Mouse (Mus musculus): Measurements from ENCODE around the gene Gpr101. TPM values are rescaled to one million over a fixed set of nuclear protein-coding genes. Genes with fewer than 3 reads are reported as not detected.
A peak's percentile ranks its signal among the peaks of the same experiment; 100 is the strongest.

The Gpr101 gene
- 1 to 10 TPM; 3.6 to 4.9 TPM for total RNA-seq (2021)
- long read RNA-seq, result 0 reads

DNA sequence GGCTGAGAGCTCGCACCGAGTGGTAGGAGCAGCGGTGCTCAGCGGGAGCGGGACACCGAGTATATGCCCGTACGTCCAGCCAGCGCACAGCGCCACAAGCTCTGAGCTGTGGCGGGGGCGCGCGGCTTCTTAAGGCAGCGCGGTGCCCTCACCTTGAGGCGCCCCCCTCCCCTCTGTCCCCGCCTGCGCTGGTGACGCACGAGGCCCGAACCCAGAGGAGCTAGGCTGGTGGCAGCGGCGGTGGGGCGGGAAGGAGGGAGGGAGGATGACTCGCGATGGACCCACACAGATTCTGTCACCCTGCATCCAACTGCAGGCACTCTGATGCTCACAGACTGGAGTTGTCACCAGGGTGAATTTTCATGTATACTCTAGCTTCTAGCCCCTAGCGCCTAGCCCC lies at the start of gene Gpr101:
Gpr101 (minus strand) TSS at position 124 of the 400 bp plus-strand sequence.
- DNase-seq (ENCODE audit: low spot score in 2 of 2), result no peak

DNA sequence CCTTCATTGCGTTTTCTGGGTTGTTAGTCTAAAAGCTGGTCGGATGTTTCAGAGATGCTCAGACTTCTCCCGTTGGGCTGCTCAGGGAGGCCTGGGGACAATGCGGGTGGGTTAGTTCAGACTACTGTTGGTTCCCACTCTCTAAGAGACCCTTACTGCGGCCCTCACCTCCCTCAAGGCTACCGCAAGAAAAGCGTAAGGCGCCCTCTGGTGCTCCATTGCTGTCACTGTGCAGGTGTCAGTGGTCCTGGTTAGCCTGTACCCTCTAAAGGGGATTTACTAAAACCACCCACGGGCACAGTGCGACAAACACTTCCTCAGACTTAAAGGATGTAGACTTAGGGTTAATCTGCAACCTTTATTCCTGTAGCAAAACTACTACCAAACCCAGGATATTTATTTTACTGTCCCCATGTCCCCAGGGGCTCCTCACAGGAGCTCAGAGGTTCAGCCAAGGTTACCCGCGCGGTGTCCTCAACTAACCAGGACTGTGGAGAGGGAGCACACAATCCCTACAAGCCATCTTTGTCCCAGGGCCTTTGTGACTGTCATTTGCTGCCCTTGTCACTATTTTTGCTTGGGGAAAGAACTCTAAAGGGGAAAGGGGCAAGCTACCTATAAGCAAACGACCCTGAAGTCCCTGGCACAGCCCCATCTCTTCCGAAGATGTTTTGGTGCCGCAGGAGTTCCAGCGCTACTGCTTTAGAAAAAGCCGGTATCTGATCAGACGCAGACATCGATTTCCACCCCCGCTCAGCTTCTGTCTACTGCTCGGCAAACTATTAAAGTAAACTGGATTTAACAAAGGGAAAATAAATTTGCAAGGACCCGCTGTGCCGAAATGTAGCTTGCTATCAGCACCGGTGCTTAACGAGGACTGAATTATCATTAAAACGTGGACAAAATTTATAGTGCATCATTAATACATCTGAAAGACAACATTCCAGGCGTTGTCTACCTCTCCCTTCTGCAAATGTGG lies 17.8 kb upstream of the Gpr101 start:
- peak; percentile 12 to 37 for DNase-seq (ENCODE audit: low spot score in 2 of 2)

DNA sequence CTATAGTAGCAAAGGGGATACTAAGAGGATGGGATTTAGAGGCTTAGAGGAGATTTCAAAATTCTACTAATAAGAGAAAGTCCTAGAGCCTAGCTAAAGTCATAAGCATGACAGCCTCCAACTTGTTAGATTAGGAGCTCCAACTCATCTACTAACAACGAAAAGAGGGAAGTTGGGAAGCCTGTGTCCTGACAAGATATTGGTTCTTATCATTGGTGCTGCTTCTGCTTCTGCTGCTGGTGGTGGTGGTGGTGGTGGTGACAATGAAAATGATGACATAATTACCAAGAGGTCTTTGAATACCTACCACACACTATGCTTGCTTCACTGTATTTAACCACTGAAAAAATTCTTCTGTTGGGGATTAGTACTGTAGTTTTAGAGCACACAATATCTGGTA lies 2.7 kb upstream of the Gpr101 start:
- no peak for DNase-seq (ENCODE audit: low spot score in 2 of 2)

Other genes with a start within 250 kb of the Gpr101 start
- 10 to 100 TPM; 22.0 to 23.3 TPM for gene Arhgef6, start 165.0 kb downstream of the Gpr101 start, total RNA-seq (2021)
- 10 to 100 TPM; 85.3 to 88.0 TPM for gene Rbmx, start 110.7 kb downstream of the Gpr101 start, total RNA-seq (2021)
- gene Gm364, start 94.6 kb downstream of the Gpr101 start, total RNA-seq (2021), result not detected